Mouse (Mus musculus) embryonic fibroblast, embryonic 13.5 days (primary cell): ENCODE measurements around the gene Eps8l3.

Experiments
- CTCF ChIP-seq: IDR thresholded peaks from 2 replicates; pipeline ENCODE4 v1.5.1; 2011; ENCODE audit warnings: mild to moderate bottlenecking, control low read depth, low read length, moderate library complexity, borderline replicate concordance; ENCODE audit not compliant: insufficient read depth
- POLR2A ChIP-seq: IDR thresholded peaks from 2 replicates; pipeline ENCODE4 v1.6.1; 2011; ENCODE audit warnings: low read depth, mild to moderate bottlenecking, control low read depth, low read length, moderate library complexity

- TF ChIP-seq CTCF, result no peak
- TF ChIP-seq POLR2A, result no peak
Measured at GRCm38 (mm10) chr3:107869097-107869496, 7.9 kb upstream of the Eps8l3 start.
